Mouse (Mus musculus) lung, postnatal 0 days (tissue): ENCODE results near the gene Tekt4. TPM values are rescaled to one million over a fixed set of nuclear protein-coding genes. Genes with fewer than 3 reads are reported as not detected.

Experiments
- ATAC-seq: fragments of 200-750 bp; cut with Nextera tagmentation; 2 replicates; pipeline ENCODE4 v1.8.0; 2017; ENCODE audit warnings: moderate library complexity
- DNase-seq: peaks from one replicate; pipeline ENCODE4 v3.0.0-alpha.2; 2016; ENCODE audit warnings: low spot score
- H3K27ac ChIP-seq: fragments of 300-500 bp; sonication (generic); 2 replicates; pipeline ENCODE4 v1.5.1; 2014; ENCODE audit warnings: antibody characterized with exemption, mild to moderate bottlenecking, low read length, mixed read lengths
- H3K27me3 ChIP-seq: fragments of 300-500 bp; sonication (generic); replicated peaks from 2 replicates; pipeline ENCODE4 v1.6.1; 2014; ENCODE audit warnings: low read length, mixed read lengths; ENCODE audit not compliant: insufficient read depth
- H3K36me3 ChIP-seq: fragments of 300-500 bp; sonication (generic); 2 replicates; pipeline ENCODE4 v1.6.1; 2014; ENCODE audit warnings: low read length, mixed read lengths; ENCODE audit not compliant: insufficient read depth
- H3K4me1 ChIP-seq: fragments of 300-500 bp; sonication (generic); 2 replicates; pipeline ENCODE4 v1.6.1; 2014; ENCODE audit warnings: antibody characterized with exemption, low read depth, low read length, mixed read lengths; ENCODE audit not compliant: insufficient read depth
- H3K4me2 ChIP-seq: fragments of 300-500 bp; sonication (generic); replicated peaks from 2 replicates; pipeline ENCODE4 v1.6.1; 2014; ENCODE audit warnings: low read depth, mild to moderate bottlenecking, low read length, moderate library complexity, mixed read lengths
- H3K4me3 ChIP-seq: fragments of 300-500 bp; sonication (generic); 2 replicates; pipeline ENCODE4 v1.5.1; 2014; ENCODE audit warnings: low read depth, low read length
- H3K9ac ChIP-seq: fragments of 300-500 bp; sonication (generic); replicated peaks from 2 replicates; pipeline ENCODE4 v1.6.1; 2014; ENCODE audit warnings: low read depth, mild to moderate bottlenecking
- H3K9me3 ChIP-seq: fragments of 300-500 bp; sonication (generic); 2 replicates; pipeline ENCODE4 v1.6.1; 2016; ENCODE audit warnings: low read length, mixed read lengths
- CTCF ChIP-seq: IDR thresholded peaks from 2 replicates; pipeline ENCODE4 v1.5.1; 2016; ENCODE audit warnings: antibody characterized with exemption, mild to moderate bottlenecking
- EP300 ChIP-seq: IDR thresholded peaks from 2 replicates; pipeline ENCODE4 v1.6.1; 2016; ENCODE audit warnings: antibody characterized with exemption, mild to moderate bottlenecking, control low read depth
- WGBS: fragments of 180-500 bp; shearing (Covaris S2); extraction: QIAGEN DNeasy Blood & Tissue Kit; methylation state at CpG from one replicate; pipeline ENCODE4 v1.1.7; 2014; 5-methylcytosine and 5-hydroxymethylcytosine counted together
- polyA plus RNA-seq: library from polyadenylated mRNA; unstranded; fragments of >200 nt; fragmentation: Nextera tagmentation; extraction: Ambion mirVana; gene quantifications from 2 replicates; pipeline ENCODE4 v1.2.1, GENCODE M21; 2015

Tekt4 gene
- polyA plus RNA-seq, 1 experiment from 2014 or later = 10.3 TPM

GRCm38 (mm10) chr17:25429886-25430285, 24.5 kb upstream of the Tekt4 start:
- no peak overlapping the region for H3K9ac ChIP-seq
- H3K27ac ChIP-seq = no peak overlapping the region
- no peaks in the 10 kb centered on the region for H3K36me3 ChIP-seq
- no peak overlapping the region for H3K4me3 ChIP-seq
- 45% methylated on average over 6 of the region's 6 CpGs for WGBS
- peaks cover 23% of the 10 kb centered on the region for H3K27me3 ChIP-seq
- TF ChIP-seq EP300 (no peak), CTCF (no peak)
- H3K4me2 ChIP-seq = no peak overlapping the region
- DNase-seq (no peak), ATAC-seq (no peak)
- no peaks in the 10 kb centered on the region for H3K9me3 ChIP-seq
- peaks cover 12% of the 10 kb centered on the region; the same call in 1 of the 2 replicates for H3K4me1 ChIP-seq

- no peak for TF ChIP-seq CTCF
- TF ChIP-seq EP300 = no peak
- Histone ChIP-seq H3K4me2 (no peak overlapping the region), H3K4me1 (peaks cover 12% of the 10 kb centered on the region; the same call in 1 of the 2 replicates), H3K36me3 (no peaks in the 10 kb centered on the region), H3K9ac (no peak overlapping the region), H3K9me3 (no peaks in the 10 kb centered on the region), H3K27ac (no peak overlapping the region), H3K27me3 (peaks cover 23% of the 10 kb centered on the region), H3K4me3 (no peak overlapping the region)
- 62% methylated on average over 8 of the region's 8 CpGs for WGBS
- no peak for ATAC-seq
- no peak for DNase-seq
Observed at GRCm38 (mm10) chr17:25430534-25430933, 23.9 kb upstream of the Tekt4 start.

DNA sequence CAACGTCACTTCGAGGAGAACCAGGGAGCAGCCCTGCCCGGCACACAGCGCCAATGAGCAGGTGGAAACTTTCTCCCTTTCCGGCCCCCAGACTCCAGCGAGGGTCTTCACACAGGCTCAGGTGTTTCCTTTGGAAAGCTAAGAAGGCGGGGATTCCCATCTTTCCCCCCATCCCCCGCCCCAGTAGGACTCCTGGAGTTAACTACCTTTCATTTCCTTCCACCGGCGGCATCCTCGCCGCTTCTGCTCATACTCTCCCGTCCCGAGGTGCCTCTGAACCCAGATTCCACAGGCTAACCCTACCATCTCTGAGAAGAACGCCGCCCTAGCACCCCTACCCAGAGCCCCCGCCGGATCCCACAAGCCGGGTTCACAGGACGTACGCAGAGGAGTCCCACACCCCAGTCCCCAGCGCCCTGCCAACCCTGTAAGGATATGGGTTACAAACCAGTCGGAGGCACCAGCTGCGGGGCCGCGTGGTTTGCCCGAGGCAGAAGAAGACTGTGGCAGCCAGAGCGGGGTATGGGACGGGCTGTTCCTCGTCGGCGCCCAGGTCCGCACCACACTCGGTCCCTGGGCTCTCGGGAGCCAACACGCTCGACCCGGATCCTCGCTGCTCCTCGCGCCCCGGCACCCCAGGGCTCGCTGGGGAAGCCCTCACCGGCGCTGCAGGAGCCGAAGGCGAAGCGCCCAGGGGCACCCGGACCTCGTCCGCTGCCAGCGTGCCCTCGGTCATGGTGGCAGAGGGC, 21.8 kb upstream of the Tekt4 start:
- H3K9me3 ChIP-seq = no peaks in the 10 kb centered on the region
- 2% methylated on average over 52 of the region's 53 CpGs for WGBS
- H3K4me1 ChIP-seq = peaks cover 8% of the 10 kb centered on the region; the same call in 1 of the 2 replicates
- peak overlapping the region; percentile 53 for H3K4me3 ChIP-seq
- DNase-seq (no peak), ATAC-seq (no peak)
- peaks cover 23% of the 10 kb centered on the region for H3K27me3 ChIP-seq
- H3K9ac ChIP-seq = 0 out of 2 replicates have a peak overlapping the region, but pooled peaks have one; percentile 19
- peak overlapping the region; percentile 98 for H3K4me2 ChIP-seq
- TF ChIP-seq CTCF (no peak), EP300 (no peak)
- no peaks in the 10 kb centered on the region for H3K36me3 ChIP-seq
- no peak overlapping the region for H3K27ac ChIP-seq

DNA sequence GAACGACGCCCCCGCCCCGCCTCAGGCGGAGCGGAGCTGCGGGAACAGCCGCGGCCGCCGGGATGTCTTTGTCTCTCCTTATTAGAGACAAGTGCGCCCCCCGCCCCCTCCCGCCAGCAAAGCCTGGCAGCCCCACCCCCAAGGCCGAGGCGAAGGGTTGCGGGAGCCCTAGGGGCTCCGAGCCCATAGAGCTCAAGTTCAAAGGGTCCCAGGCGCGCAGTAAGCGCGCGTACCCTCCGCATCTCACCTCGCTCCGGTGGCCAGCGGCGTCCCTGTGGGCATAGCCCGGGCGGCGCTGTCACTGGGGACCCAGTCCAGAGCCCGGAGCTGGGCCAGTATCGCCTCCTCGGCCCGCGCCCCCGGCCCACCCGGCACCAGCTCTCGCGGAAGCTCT, 21.2 kb upstream of the Tekt4 start:
- peak overlapping the region; percentile 53 for H3K4me3 ChIP-seq
- no peak for DNase-seq
- peaks cover 23% of the 10 kb centered on the region for H3K27me3 ChIP-seq
- H3K36me3 ChIP-seq = no peaks in the 10 kb centered on the region
- peaks cover 7% of the 10 kb centered on the region; the same call in 1 of the 2 replicates for H3K4me1 ChIP-seq
- WGBS = under 1% methylated on average over 30 of the region's 40 CpGs
- 0 out of 2 replicates have a peak overlapping the region, but pooled peaks have one; percentile 19 for H3K9ac ChIP-seq
- no peak for TF ChIP-seq EP300
- H3K4me2 ChIP-seq = peak overlapping the region; percentile 98
- no peak overlapping the region for H3K27ac ChIP-seq
- H3K9me3 ChIP-seq = no peaks in the 10 kb centered on the region
- peak; percentile 26 for ATAC-seq

DNA sequence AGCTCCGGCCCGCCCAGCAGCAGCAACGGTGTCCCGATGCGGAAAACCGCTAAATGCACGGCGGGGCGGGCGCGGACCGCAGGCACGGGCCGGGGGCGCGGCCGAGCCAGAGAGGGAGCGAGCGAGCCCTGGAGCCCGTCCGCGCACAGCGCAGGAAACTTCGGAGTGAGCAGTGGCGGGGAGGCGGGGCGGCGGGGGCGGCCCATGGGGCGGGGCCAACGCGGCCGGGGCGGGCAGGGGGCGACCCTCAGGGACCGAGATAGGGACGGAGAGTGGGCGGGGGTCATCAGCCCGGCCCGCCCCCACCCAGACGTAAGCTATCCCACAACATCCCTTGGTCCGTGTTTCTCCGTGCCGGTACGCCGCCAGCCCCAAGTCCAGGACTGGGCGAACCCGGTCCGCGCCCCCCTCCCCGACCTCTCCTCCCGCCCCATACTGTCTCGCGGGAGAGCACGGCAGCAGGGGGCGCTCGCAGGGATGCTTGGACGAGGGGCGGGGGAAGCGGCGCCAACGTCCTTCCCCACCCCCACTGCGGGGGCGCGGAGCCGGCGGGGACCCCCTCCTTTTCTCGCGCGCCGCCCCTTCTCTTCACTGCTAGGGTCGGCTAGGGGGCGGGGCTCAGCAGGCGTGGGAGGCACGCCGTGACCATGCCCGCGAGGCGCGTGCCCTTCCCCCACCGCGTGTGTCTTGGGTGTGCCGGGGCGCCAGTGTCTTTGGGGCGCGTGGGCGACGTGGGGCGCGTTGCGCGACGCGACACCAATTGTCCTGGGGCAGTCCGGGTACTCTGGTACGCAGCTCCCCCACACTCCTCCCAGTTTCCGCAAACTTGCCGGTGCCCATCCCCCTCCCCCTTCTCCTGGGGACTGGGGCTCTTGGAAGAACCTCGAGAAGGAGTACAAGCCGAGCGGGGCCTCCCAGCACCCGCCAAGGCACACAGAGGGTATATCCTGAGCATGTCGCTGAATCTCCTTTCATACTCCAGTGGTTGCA, 20.5 kb upstream of the Tekt4 start, which contains the start of gene Cacna1h:
Cacna1h (minus strand) TSS at position 167 of the 990 bp plus-strand sequence.
- Histone ChIP-seq H3K4me1 (peaks cover 7% of the 10 kb centered on the region; the same call in 1 of the 2 replicates), H3K27me3 (peaks cover 23% of the 10 kb centered on the region), H3K27ac (no peak within 1 kb of the TSS), H3K36me3 (no peaks in the 10 kb centered on the region), H3K4me2 (peak within 1 kb of the TSS; percentile 98), H3K9ac (0 out of 2 replicates have a peak within 1 kb of the TSS, but pooled peaks have one; percentile 19), H3K9me3 (no peaks in the 10 kb centered on the region), H3K4me3 (peak within 1 kb of the TSS; percentile 53)
- ATAC-seq (peak; percentile 85), DNase-seq (peak; percentile 56)
- WGBS = 1% methylated on average over 56 of the region's 103 CpGs
- TF ChIP-seq EP300 = no peak
- TF ChIP-seq CTCF = peak; percentile 54

GRCm38 (mm10) chr17:25441417-25441816, 13.0 kb upstream of the Tekt4 start:
- H3K4me2 ChIP-seq = no peak overlapping the region
- H3K36me3 ChIP-seq = no peaks in the 10 kb centered on the region
- H3K9ac ChIP-seq = no peak overlapping the region
- H3K27me3 ChIP-seq = no peaks in the 10 kb centered on the region
- no peak for TF ChIP-seq CTCF
- WGBS = 61% methylated on average over 6 of the region's 6 CpGs
- no peak for DNase-seq
- H3K27ac ChIP-seq = no peak overlapping the region
- H3K4me1 ChIP-seq = no peaks in the 10 kb centered on the region
- H3K4me3 ChIP-seq = no peak overlapping the region
- no peaks in the 10 kb centered on the region for H3K9me3 ChIP-seq
- ATAC-seq = no peak
